Mouse (Mus musculus): ENCODE measurements at regions not wholly inside any gene's neighbourhood (a gene's known extent, or its start where the extent isn't known, plus 50 kb on each side); places are given as distances from the start of the nearest gene placed in this dataset.
"Not testable (repeated sequence)": the region's sequence is repeated elsewhere in the genome, so short reads cannot be mapped to it uniquely, and the experiment has no call there.

GRCm38 (mm10) chr16:29911164-29911571 lies 153.0 kb upstream of the Hes1 start:
- DNase-seq (ENCODE audit: low spot score in 2 of 2) = no peak

- DNase-seq (ENCODE audit: low spot score in 2 of 2) = no peak
Observed at GRCm38 (mm10) chr16:29913357-29914010, 150.7 kb upstream of the Hes1 start.

GRCm38 (mm10) chr16:29915346-29915745 lies 148.8 kb upstream of the Hes1 start:
- no peak for DNase-seq (ENCODE audit: low spot score in 2 of 2)

- DNase-seq (ENCODE audit: low spot score in 2 of 2) = no peak
Observed at GRCm38 (mm10) chr16:29917989-29918388, 146.2 kb upstream of the Hes1 start.

GRCm38 (mm10) chr16:29918396-29918795 lies 145.8 kb upstream of the Hes1 start:
- no peak for DNase-seq (ENCODE audit: low spot score in 2 of 2)

- no peak for DNase-seq (ENCODE audit: low spot score in 2 of 2)
Observed at GRCm38 (mm10) chr16:29920940-29921339, 143.2 kb upstream of the Hes1 start.

GRCm38 (mm10) chr16:29921385-29921784 lies 142.8 kb upstream of the Hes1 start:
- no peak for DNase-seq (ENCODE audit: low spot score in 2 of 2)

- DNase-seq (ENCODE audit: low spot score in 2 of 2) = not testable (repeated sequence)
Observed at GRCm38 (mm10) chr16:29927276-29927675, 136.9 kb upstream of the Hes1 start.

GRCm38 (mm10) chr16:29928291-29928690 lies 135.9 kb upstream of the Hes1 start:
- DNase-seq (ENCODE audit: low spot score in 2 of 2) = no peak

GRCm38 (mm10) chr16:29931746-29932351 lies 132.3 kb upstream of the Hes1 start:
- no peak for DNase-seq (ENCODE audit: low spot score in 2 of 2)

GRCm38 (mm10) chr16:29934649-29935048 lies 129.5 kb upstream of the Hes1 start:
- no peak for DNase-seq (ENCODE audit: low spot score in 2 of 2)

GRCm38 (mm10) chr16:29938700-29939099 lies 125.5 kb upstream of the Hes1 start:
- DNase-seq (ENCODE audit: low spot score in 2 of 2) = no peak

- no peak for DNase-seq (ENCODE audit: low spot score in 2 of 2)
Observed at GRCm38 (mm10) chr16:29939331-29939850, 124.8 kb upstream of the Hes1 start.

GRCm38 (mm10) chr16:29939869-29940707 lies 124.1 kb upstream of the Hes1 start:
- DNase-seq (ENCODE audit: low spot score in 2 of 2) = no peak

- DNase-seq (ENCODE audit: low spot score in 2 of 2) = no peak
Observed at GRCm38 (mm10) chr16:29942111-29942510, 122.1 kb upstream of the Hes1 start.

- DNase-seq (ENCODE audit: low spot score in 2 of 2) = no peak
Observed at GRCm38 (mm10) chr16:29943963-29944860, 120.0 kb upstream of the Hes1 start.

- DNase-seq (ENCODE audit: low spot score in 2 of 2) = no peak
Observed at GRCm38 (mm10) chr16:29944966-29945365, 119.2 kb upstream of the Hes1 start.

GRCm38 (mm10) chr16:29945376-29945890 lies 118.8 kb upstream of the Hes1 start:
- no peak for DNase-seq (ENCODE audit: low spot score in 2 of 2)

- peak in 1 of 2 experiments; percentile 7 for DNase-seq (ENCODE audit: low spot score in 2 of 2)
Observed at GRCm38 (mm10) chr16:29945891-29946598, 118.1 kb upstream of the Hes1 start.

- DNase-seq (ENCODE audit: low spot score in 2 of 2) = no peak
Observed at GRCm38 (mm10) chr16:29946966-29947365, 117.2 kb upstream of the Hes1 start.

- DNase-seq (ENCODE audit: low spot score in 2 of 2) = no peak
Observed at GRCm38 (mm10) chr16:29947670-29948069, 116.5 kb upstream of the Hes1 start.
